Mouse (Mus musculus): Measurements from ENCODE around the gene Fam205a1. TPM values are rescaled to one million over a fixed set of nuclear protein-coding genes. Genes with fewer than 3 reads are reported as not detected.
"Not testable (repeated sequence)": the region's sequence is repeated elsewhere in the genome, so short reads cannot be mapped to it uniquely, and the experiment has no call there.

Gene Fam205a1
- polyA plus RNA-seq (2015; fragmentation: Nextera tagmentation; extraction: Ambion mirVana), result 0.06 TPM in 1 of 2 replicates, not detected in the other

- WGBS, result 75% methylated on average over 1 of the region's 1 CpGs
- H3K27ac ChIP-seq (replicated peaks); H3K36me3 ChIP-seq; H3K4me1 ChIP-seq (replicated peaks); H3K4me2 ChIP-seq; H3K4me3 ChIP-seq; ATAC-seq (ENCODE audit: low read depth); H3K9ac ChIP-seq; H3K27me3 ChIP-seq; H3K9me3 ChIP-seq: not testable (repeated sequence)
These were observed at the start of gene Fam205a1 for GRCm38 (mm10) chr4:42853788-42854187. TSS of gene Fam205a1 (minus strand) at chr4:42853888.

GRCm38 (mm10) chr4:42902730-42903129 lies 49.0 kb upstream of the Fam205a1 start:
- Histone ChIP-seq H3K27me3 (no peaks in the 10 kb centered on the region), H3K9me3 (no peaks in the 10 kb centered on the region), H3K27ac (replicated peaks) (no peak overlapping the region), H3K9ac (no peak overlapping the region), H3K36me3 (no peaks in the 10 kb centered on the region), H3K4me3 (no peak overlapping the region), H3K4me2 (no peak overlapping the region), H3K4me1 (replicated peaks) (no peaks in the 10 kb centered on the region)
- ATAC-seq (ENCODE audit: low read depth), result no peak
- 88% methylated on average over 5 of the region's 5 CpGs for WGBS

- H3K36me3 ChIP-seq, result no peaks in the 10 kb centered on the region
- WGBS, result 65% methylated on average over 9 of the region's 9 CpGs
These were observed 48.5 kb upstream of the Fam205a1 start for GRCm38 (mm10) chr4:42902174-42902573.

GRCm38 (mm10) chr4:42900878-42901277 lies 47.2 kb upstream of the Fam205a1 start:
- H3K9me3 ChIP-seq, result no peaks in the 10 kb centered on the region

More at GRCm38 (mm10) chr4:42902174-42902573, 48.5 kb upstream of the Fam205a1 start:
- Histone ChIP-seq H3K4me2 (no peak overlapping the region), H3K27me3 (no peaks in the 10 kb centered on the region), H3K4me1 (replicated peaks) (no peaks in the 10 kb centered on the region), H3K27ac (replicated peaks) (no peak overlapping the region), H3K4me3 (no peak overlapping the region), H3K9me3 (no peaks in the 10 kb centered on the region), H3K9ac (no peak overlapping the region)
- no peak for ATAC-seq (ENCODE audit: low read depth)

GRCm38 (mm10) chr4:42898914-42899313 lies 45.2 kb upstream of the Fam205a1 start:
- Histone ChIP-seq H3K27ac (replicated peaks) (no peak overlapping the region), H3K9ac (no peak overlapping the region), H3K4me2 (no peak overlapping the region), H3K27me3 (no peaks in the 10 kb centered on the region), H3K4me1 (replicated peaks) (peaks cover 7% of the 10 kb centered on the region), H3K9me3 (no peaks in the 10 kb centered on the region), H3K4me3 (no peak overlapping the region), H3K36me3 (no peaks in the 10 kb centered on the region)
- no peak for ATAC-seq (ENCODE audit: low read depth)
- 40% methylated on average over 3 of the region's 3 CpGs for WGBS

More at GRCm38 (mm10) chr4:42900878-42901277, 47.2 kb upstream of the Fam205a1 start:
- Histone ChIP-seq H3K27ac (replicated peaks) (no peak overlapping the region), H3K4me3 (no peak overlapping the region), H3K9ac (no peak overlapping the region), H3K36me3 (no peaks in the 10 kb centered on the region), H3K4me1 (replicated peaks) (no peaks in the 10 kb centered on the region), H3K27me3 (no peaks in the 10 kb centered on the region), H3K4me2 (no peak overlapping the region)
- ATAC-seq (ENCODE audit: low read depth), result no peak
- 69% methylated on average over 5 of the region's 5 CpGs for WGBS

- Histone ChIP-seq H3K4me3 (no peak overlapping the region), H3K27me3 (no peaks in the 10 kb centered on the region), H3K27ac (replicated peaks) (no peak overlapping the region), H3K4me2 (no peak overlapping the region), H3K4me1 (replicated peaks) (peaks cover 7% of the 10 kb centered on the region), H3K9me3 (no peaks in the 10 kb centered on the region), H3K36me3 (no peaks in the 10 kb centered on the region), H3K9ac (no peak overlapping the region)
- ATAC-seq (ENCODE audit: low read depth), result no peak
- WGBS, result 53% methylated on average over 7 of the region's 7 CpGs
These were observed 41.4 kb upstream of the Fam205a1 start for GRCm38 (mm10) chr4:42895118-42895517.

GRCm38 (mm10) chr4:42891176-42891575 lies 37.5 kb upstream of the Fam205a1 start:
- Histone ChIP-seq H3K4me3 (no peak overlapping the region), H3K36me3 (no peaks in the 10 kb centered on the region), H3K9ac (no peak overlapping the region), H3K9me3 (no peaks in the 10 kb centered on the region), H3K4me1 (replicated peaks) (peaks cover 7% of the 10 kb centered on the region), H3K27ac (replicated peaks) (no peak overlapping the region), H3K4me2 (no peak overlapping the region), H3K27me3 (no peaks in the 10 kb centered on the region)
- 60% methylated on average over 7 of the region's 7 CpGs for WGBS
- ATAC-seq (ENCODE audit: low read depth), result no peak

- no peak for ATAC-seq (ENCODE audit: low read depth)
- WGBS, result 96% methylated on average over 6 of the region's 6 CpGs
- H3K36me3 ChIP-seq, result no peaks in the 10 kb centered on the region
- H3K27me3 ChIP-seq, result no peaks in the 10 kb centered on the region
- H3K9ac ChIP-seq, result no peak overlapping the region
- H3K4me2 ChIP-seq, result no peak overlapping the region
- H3K27ac ChIP-seq (replicated peaks), result no peak overlapping the region
- no peaks in the 10 kb centered on the region for H3K9me3 ChIP-seq
- no peak overlapping the region for H3K4me3 ChIP-seq
- no peaks in the 10 kb centered on the region for H3K4me1 ChIP-seq (replicated peaks)
These were observed 35.1 kb upstream of the Fam205a1 start for GRCm38 (mm10) chr4:42888806-42889205.

- no peak overlapping the region for H3K4me3 ChIP-seq
- H3K9ac ChIP-seq, result no peak overlapping the region
- no peaks in the 10 kb centered on the region for H3K9me3 ChIP-seq
- H3K4me2 ChIP-seq, result no peak overlapping the region
- H3K27me3 ChIP-seq, result no peaks in the 10 kb centered on the region
- H3K36me3 ChIP-seq, result no peaks in the 10 kb centered on the region
- H3K27ac ChIP-seq (replicated peaks), result no peak overlapping the region
- 91% methylated on average over 6 of the region's 6 CpGs for WGBS
- ATAC-seq (ENCODE audit: low read depth), result no peak
- no peaks in the 10 kb centered on the region for H3K4me1 ChIP-seq (replicated peaks)
These were observed 33.2 kb upstream of the Fam205a1 start for GRCm38 (mm10) chr4:42886926-42887325.

GRCm38 (mm10) chr4:42880677-42880948 lies 26.9 kb upstream of the Fam205a1 start:
- Histone ChIP-seq H3K4me3 (no peak overlapping the region), H3K27ac (replicated peaks) (no peak overlapping the region), H3K4me2 (no peak overlapping the region), H3K9me3 (no peaks in the 10 kb centered on the region), H3K36me3 (no peaks in the 10 kb centered on the region), H3K4me1 (replicated peaks) (no peaks in the 10 kb centered on the region), H3K9ac (no peak overlapping the region), H3K27me3 (no peaks in the 10 kb centered on the region)
- no peak for ATAC-seq (ENCODE audit: low read depth)
- WGBS, result 68% methylated on average over 1 of the region's 1 CpGs

- WGBS, result 81% methylated on average over 16 of the region's 16 CpGs
These were observed 26.4 kb upstream of the Fam205a1 start for GRCm38 (mm10) chr4:42879829-42880676.

GRCm38 (mm10) chr4:42877657-42878056 lies 24.0 kb upstream of the Fam205a1 start:
- H3K27me3 ChIP-seq, result no peaks in the 10 kb centered on the region
- H3K36me3 ChIP-seq, result no peaks in the 10 kb centered on the region
- WGBS, result 78% methylated on average over 2 of the region's 2 CpGs
- H3K27ac ChIP-seq (replicated peaks), result no peak overlapping the region
- no peaks in the 10 kb centered on the region for H3K9me3 ChIP-seq
- no peak overlapping the region for H3K9ac ChIP-seq
- ATAC-seq (ENCODE audit: low read depth), result no peak
- H3K4me3 ChIP-seq, result no peak overlapping the region
- no peak overlapping the region for H3K4me2 ChIP-seq
- H3K4me1 ChIP-seq (replicated peaks), result no peaks in the 10 kb centered on the region

More at GRCm38 (mm10) chr4:42879829-42880676, 26.4 kb upstream of the Fam205a1 start:
- no peak overlapping the region for H3K9ac ChIP-seq
- H3K4me2 ChIP-seq, result no peak overlapping the region
- peak overlapping the region; percentile 15; the same call in 1 of the 2 replicates for H3K27ac ChIP-seq (replicated peaks)
- H3K4me1 ChIP-seq (replicated peaks), result no peaks in the 10 kb centered on the region
- H3K4me3 ChIP-seq, result no peak overlapping the region
- ATAC-seq (ENCODE audit: low read depth), result no peak
- H3K9me3 ChIP-seq, result no peaks in the 10 kb centered on the region
- H3K36me3 ChIP-seq, result no peaks in the 10 kb centered on the region
- no peaks in the 10 kb centered on the region for H3K27me3 ChIP-seq

Measured in neural tube, embryonic 13.5 days (tissue).